Mouse (Mus musculus): ENCODE results near the gene Chd2.

Gene Chd2

GRCm38 (mm10) chr7:73478157-73479058 lies 63.2 kb downstream of the Chd2 start:
- in situ Hi-C loops (cut with MboI; ENCODE audit: unreplicated experiment in 2 of 2), result no loop called here

GRCm38 (mm10) chr7:73467741-73468140 lies 73.9 kb downstream of the Chd2 start:
- in situ Hi-C loops (cut with MboI; ENCODE audit: unreplicated experiment in 2 of 2), result no loop called here

GRCm38 (mm10) chr7:73463546-73463945 lies 78.1 kb downstream of the Chd2 start:
- in situ Hi-C loops (cut with MboI; ENCODE audit: unreplicated experiment in 2 of 2), result no loop called here

- in situ Hi-C loops (cut with MboI; ENCODE audit: unreplicated experiment in 2 of 2), result loop anchor here in 1 of 2 experiments (10.0 kb wide), 1 partner anchor 51 kb away; no protein-coding TSS in a partner anchor
Observed at GRCm38 (mm10) chr7:73454113-73454512, 87.5 kb downstream of the Chd2 start.

- in situ Hi-C loops (cut with MboI; ENCODE audit: unreplicated experiment in 2 of 2), result loop anchor here in 1 of 2 experiments (10.0 kb wide), 1 partner anchor 53 kb away; no protein-coding TSS in a partner anchor
Observed at GRCm38 (mm10) chr7:73452187-73452808, 89.3 kb downstream of the Chd2 start.

GRCm38 (mm10) chr7:73451594-73451993 lies 90.0 kb downstream of the Chd2 start:
- in situ Hi-C loops (cut with MboI; ENCODE audit: unreplicated experiment in 2 of 2), result loop anchor here in 1 of 2 experiments (10.0 kb wide), 1 partner anchor 53 kb away; no protein-coding TSS in a partner anchor

GRCm38 (mm10) chr7:73442246-73442645 lies 99.4 kb downstream of the Chd2 start:
- in situ Hi-C loops (cut with MboI; ENCODE audit: unreplicated experiment in 2 of 2), result loop anchor here (5.0 kb wide), 3 partner anchors 40 to 185 kb away; no protein-coding TSS in a partner anchor

- in situ Hi-C loops (cut with MboI; ENCODE audit: unreplicated experiment in 2 of 2), result loop anchor here (5.0 kb wide), 3 partner anchors 40 to 185 kb away; no protein-coding TSS in a partner anchor
Observed at GRCm38 (mm10) chr7:73441802-73442201, 99.8 kb downstream of the Chd2 start.

- in situ Hi-C loops (cut with MboI; ENCODE audit: unreplicated experiment in 2 of 2), result no loop called here
Observed at GRCm38 (mm10) chr7:73435685-73436084, 105.9 kb downstream of the Chd2 start.

GRCm38 (mm10) chr7:73434336-73434677 lies 107.3 kb downstream of the Chd2 start:
- in situ Hi-C loops (cut with MboI; ENCODE audit: unreplicated experiment in 2 of 2), result no loop called here

- in situ Hi-C loops (cut with MboI; ENCODE audit: unreplicated experiment in 2 of 2), result no loop called here
Observed at GRCm38 (mm10) chr7:73433637-73434335, 107.8 kb downstream of the Chd2 start.

GRCm38 (mm10) chr7:73428525-73428924 lies 113.1 kb downstream of the Chd2 start:
- in situ Hi-C loops (cut with MboI; ENCODE audit: unreplicated experiment in 2 of 2), result no loop called here

GRCm38 (mm10) chr7:73427794-73428193 lies 113.8 kb downstream of the Chd2 start:
- in situ Hi-C loops (cut with MboI; ENCODE audit: unreplicated experiment in 2 of 2), result no loop called here

GRCm38 (mm10) chr7:73426752-73427386 lies 114.8 kb downstream of the Chd2 start:
- in situ Hi-C loops (cut with MboI; ENCODE audit: unreplicated experiment in 2 of 2), result no loop called here

- in situ Hi-C loops (cut with MboI; ENCODE audit: unreplicated experiment in 2 of 2), result no loop called here
Observed at GRCm38 (mm10) chr7:73426235-73426634, 115.4 kb downstream of the Chd2 start.

GRCm38 (mm10) chr7:73425451-73425850 lies 116.2 kb downstream of the Chd2 start:
- in situ Hi-C loops (cut with MboI; ENCODE audit: unreplicated experiment in 2 of 2), result no loop called here

GRCm38 (mm10) chr7:73424705-73425104 lies 116.9 kb downstream of the Chd2 start:
- in situ Hi-C loops (cut with MboI; ENCODE audit: unreplicated experiment in 2 of 2), result loop anchor here (5.0 to 25.0 kb wide), 4 partner anchors 938 to 1187 kb away; no protein-coding TSS in a partner anchor

GRCm38 (mm10) chr7:73424243-73424642 lies 117.4 kb downstream of the Chd2 start:
- in situ Hi-C loops (cut with MboI; ENCODE audit: unreplicated experiment in 2 of 2), result loop anchor here (5.0 to 25.0 kb wide), 4 partner anchors 938 to 1187 kb away; no protein-coding TSS in a partner anchor

GRCm38 (mm10) chr7:73423236-73423635 lies 118.4 kb downstream of the Chd2 start:
- in situ Hi-C loops (cut with MboI; ENCODE audit: unreplicated experiment in 2 of 2), result loop anchor here (5.0 to 25.0 kb wide), 4 partner anchors 939 to 1186 kb away; no protein-coding TSS in a partner anchor

Data from v-Abl transformed pro-B cells (cell line).